ENCODE assay signal across 8 mouse cellular contexts in the genomic region with DNA sequence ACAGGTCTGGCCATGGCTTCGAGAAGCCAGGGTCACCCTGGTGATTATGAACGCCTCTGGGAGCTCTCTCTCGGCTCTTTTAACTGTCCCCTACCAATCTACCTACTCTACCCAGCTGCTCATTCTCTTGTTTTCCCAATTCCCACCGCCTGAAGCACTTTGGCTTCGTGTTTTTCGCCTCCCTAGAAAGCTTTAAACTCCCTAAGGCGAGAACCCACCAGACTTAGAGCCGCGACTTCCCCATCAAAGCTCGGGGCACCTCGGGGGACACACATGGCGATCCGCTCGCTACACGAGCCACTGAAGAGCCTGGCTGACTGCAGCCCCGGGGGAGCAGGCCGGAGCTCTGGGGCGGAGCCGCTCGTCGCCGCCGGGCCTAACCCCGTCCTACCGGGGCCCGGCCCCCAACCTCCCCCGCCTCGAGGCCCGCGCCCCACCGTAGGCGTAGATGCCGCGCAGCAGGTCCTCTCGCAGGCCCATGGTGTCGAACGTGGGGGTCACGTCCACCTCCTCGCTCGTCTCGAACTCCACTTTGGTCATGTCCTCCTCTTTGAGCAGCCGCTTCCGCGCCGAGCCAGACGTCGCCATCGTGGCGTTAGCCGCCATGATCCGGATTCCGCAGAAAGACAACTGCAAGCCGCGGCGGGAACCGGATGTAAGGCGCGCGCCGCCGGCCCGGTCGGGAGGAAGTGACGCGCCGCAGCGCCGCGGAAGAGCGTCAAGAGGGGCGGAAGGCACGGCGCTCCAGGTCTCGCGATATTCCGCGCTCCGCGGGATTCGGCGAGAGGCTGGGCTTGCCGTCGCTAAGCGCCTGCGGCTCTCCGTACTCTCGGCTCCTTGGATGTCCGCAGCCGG. TPM values are rescaled to one million over a fixed set of nuclear protein-coding genes. Genes with fewer than 3 reads are reported as not detected.
DNase-seq lines count a peak whose midpoint lies in the region; ATAC-seq and TF ChIP-seq lines count a peak whose summit lies in the region.

Gene Eif4a3, minus strand, starts transcription at position 699 of the 855 bp plus-strand sequence.

- peak within 1 kb of the TSS; percentile 99 for H3K9ac ChIP-seq in hindbrain, embryonic 13.5 days

- peaks cover 36% of the 10 kb centered on the region for H3K36me3 ChIP-seq in hindbrain, embryonic 13.5 days

- no peaks in the 10 kb centered on the region for H3K9me3 ChIP-seq in hindbrain, embryonic 13.5 days

- in situ Hi-C loops in Patski (cut with MboI; ENCODE audit: low pct_unique_long_range_greater_than_20kb) = no loop called here

- no peak for DNase-seq in Patski (ENCODE audit: low read depth, low spot score)
- peak; percentile 98 to 99 for DNase-seq in cerebellum, postnatal 14 days
- DNase-seq in frontal cortex, postnatal 14 days (ENCODE audit: low spot score in 2 of 2) = peak; percentile 83 to 91
- DNase-seq in layer of hippocampus, postnatal 25 days (ENCODE audit: extremely low spot score in 1 of 2, low spot score in 1 of 2) = peak; percentile 95 to 96
- peak; percentile 96 for DNase-seq in lung, postnatal 25 days (ENCODE audit: low spot score)
- peak; percentile 99 for DNase-seq in retina, embryonic 14.5 days (ENCODE audit: low spot score)
- DNase-seq in thymus, postnatal 4 days = peak; percentile 99

- peak within 1 kb of the TSS; percentile 88 for H3K4me2 ChIP-seq in hindbrain, embryonic 13.5 days

- CTCF ChIA-PET in Patski (lab: Charles Lee) = interaction anchor here (0.9 kb wide), 1 partner anchor 13 kb away, joined by 3 read pairs; no protein-coding TSS in a partner anchor

- POLR2A ChIA-PET in Patski (lab: Charles Lee) = interaction anchor here (0.6 to 1.3 kb wide), 5 partner anchors 9 to 27 kb away, joined by 3 to 5 read pairs (median 3); no protein-coding TSS in a partner anchor

- WGBS in hindbrain, embryonic 13.5 days = under 1% methylated on average over 89 of the region's 89 CpGs

- peak within 1 kb of the TSS; percentile 98 for H3K4me3 ChIP-seq in hindbrain, embryonic 13.5 days

- no peaks in the 10 kb centered on the region for H3K27me3 ChIP-seq in Patski
- H3K27me3 ChIP-seq in hindbrain, embryonic 13.5 days = peaks cover 8% of the 10 kb centered on the region

- ATAC-seq in Patski = peak; percentile 48
- ATAC-seq in hindbrain, embryonic 13.5 days (ENCODE audit: low FRiP score) = peak; percentile 94

- peaks cover 27% of the 10 kb centered on the region for H3K4me1 ChIP-seq in hindbrain, embryonic 13.5 days (replicated peaks)

- no peak for TF ChIP-seq CTCF in Patski (IDR thresholded peaks at IDR 0.05)

- H3K27ac ChIP-seq in hindbrain, embryonic 13.5 days = peak within 1 kb of the TSS; percentile 98

RNA-seq across cellular contexts. Expression of gene Eif4a3, which starts in this region (rescaled TPM):
- polyA plus RNA-seq in Patski (2021) = 147 TPM
- 266 and 296 TPM in 2 replicates for polyA plus RNA-seq in hindbrain, embryonic 13.5 days (2015; fragmentation: Nextera tagmentation; extraction: Ambion mirVana)
- total RNA-seq in layer of hippocampus, postnatal 25 days (2021) = 10 to 100 TPM; 82.2 to 91.7 TPM
